Mouse (Mus musculus): ENCODE data around the gene Adgra1.

Adgra1 gene

DNA sequence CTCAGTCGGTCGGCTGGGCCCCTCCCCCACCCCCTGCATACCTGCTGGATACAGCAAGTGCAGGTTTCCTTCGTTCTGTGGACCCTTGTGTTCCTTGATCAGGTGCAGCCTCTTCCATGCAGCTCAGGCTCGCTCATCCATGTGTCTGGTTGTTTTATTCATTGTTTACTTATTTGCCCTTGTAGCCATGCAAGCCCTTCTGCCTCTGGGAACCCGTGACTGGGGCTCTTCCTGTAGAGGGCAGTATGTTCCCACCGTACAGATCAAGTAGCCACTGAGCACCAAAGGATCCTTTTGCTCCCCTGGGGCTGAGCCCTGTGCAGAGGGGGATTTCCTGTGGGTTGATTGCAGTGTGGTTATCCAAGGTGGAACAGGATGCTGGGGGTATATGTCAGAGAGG, 71.7 kb downstream of the Adgra1 start:
- no peak for DNase-seq (ENCODE audit: low spot score in 2 of 2)

- DNase-seq (ENCODE audit: low spot score in 2 of 2) = no peak
Observed at GRCm38 (mm10) chr7:139908176-139908575, 74.2 kb downstream of the Adgra1 start.

GRCm38 (mm10) chr7:139909469-139909868, 75.5 kb downstream of the Adgra1 start:
- DNase-seq (ENCODE audit: low spot score in 2 of 2) = no peak

- no peak for DNase-seq (ENCODE audit: low spot score in 2 of 2)
Observed at GRCm38 (mm10) chr7:139910204-139910835, 76.3 kb downstream of the Adgra1 start.

GRCm38 (mm10) chr7:139914141-139915047, 80.4 kb downstream of the Adgra1 start:
- DNase-seq (ENCODE audit: low spot score in 2 of 2) = no peak

DNA sequence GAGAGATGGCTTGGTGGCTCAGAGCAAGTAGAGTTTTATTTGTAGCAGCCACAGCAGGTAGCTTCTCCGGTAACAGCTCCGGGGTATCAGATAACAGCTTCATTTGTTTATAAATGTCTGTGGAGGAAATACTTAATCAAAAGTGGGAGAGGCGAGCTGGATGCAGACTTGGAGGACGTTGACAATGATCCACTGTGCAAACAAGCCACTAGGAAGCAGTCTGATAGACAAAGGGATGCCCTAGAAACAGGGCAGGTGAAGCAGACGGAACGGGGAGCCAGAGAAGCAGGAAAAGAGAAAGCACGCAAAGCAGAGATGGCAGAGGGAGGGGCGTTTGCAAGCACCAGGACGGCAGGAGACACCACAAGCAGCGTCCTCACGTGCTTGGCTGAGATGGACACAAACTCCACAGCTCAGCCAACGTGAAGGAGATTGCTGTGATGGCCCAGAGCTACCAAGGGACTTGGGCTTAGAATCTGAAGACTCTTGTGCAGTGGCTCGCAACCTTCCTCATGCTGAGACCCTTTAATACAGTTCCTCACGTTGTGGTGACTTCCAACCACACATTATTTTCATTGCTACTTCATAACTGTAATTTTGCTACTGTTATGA, 81.8 kb downstream of the Adgra1 start:
- no peak for DNase-seq (ENCODE audit: low spot score in 2 of 2)

DNA sequence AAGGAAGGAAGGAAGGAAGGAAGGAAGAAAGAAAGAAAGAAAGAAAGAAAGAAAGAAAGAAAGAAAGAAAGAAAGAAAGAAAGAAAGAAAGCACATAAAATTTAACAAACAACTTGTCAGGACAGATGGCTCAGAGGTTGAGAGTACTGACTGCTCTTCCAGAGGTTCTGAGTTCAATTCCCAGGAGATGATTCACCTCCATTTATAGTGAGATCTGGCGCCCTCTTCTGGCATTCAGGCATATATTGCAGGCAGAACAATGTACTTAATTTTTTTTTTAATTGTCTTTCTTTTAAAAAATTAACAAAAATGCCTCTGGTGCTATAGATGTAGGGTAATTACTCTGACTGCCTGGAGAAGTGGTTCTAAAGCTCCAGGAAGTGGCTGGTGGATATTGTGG, 82.4 kb downstream of the Adgra1 start:
- no peak for DNase-seq (ENCODE audit: low spot score in 2 of 2)

- DNase-seq (ENCODE audit: low spot score in 2 of 2) = no peak
Observed at GRCm38 (mm10) chr7:139918262-139918661, 84.3 kb downstream of the Adgra1 start.
